Mouse (Mus musculus): Measurements from ENCODE around the gene Pard3. TPM values are rescaled to one million over a fixed set of nuclear protein-coding genes. Genes with fewer than 3 reads are reported as not detected.

Pard3 gene
- polyA plus RNA-seq, 1 experiment from 2014 or later: 16.1 TPM

DNA sequence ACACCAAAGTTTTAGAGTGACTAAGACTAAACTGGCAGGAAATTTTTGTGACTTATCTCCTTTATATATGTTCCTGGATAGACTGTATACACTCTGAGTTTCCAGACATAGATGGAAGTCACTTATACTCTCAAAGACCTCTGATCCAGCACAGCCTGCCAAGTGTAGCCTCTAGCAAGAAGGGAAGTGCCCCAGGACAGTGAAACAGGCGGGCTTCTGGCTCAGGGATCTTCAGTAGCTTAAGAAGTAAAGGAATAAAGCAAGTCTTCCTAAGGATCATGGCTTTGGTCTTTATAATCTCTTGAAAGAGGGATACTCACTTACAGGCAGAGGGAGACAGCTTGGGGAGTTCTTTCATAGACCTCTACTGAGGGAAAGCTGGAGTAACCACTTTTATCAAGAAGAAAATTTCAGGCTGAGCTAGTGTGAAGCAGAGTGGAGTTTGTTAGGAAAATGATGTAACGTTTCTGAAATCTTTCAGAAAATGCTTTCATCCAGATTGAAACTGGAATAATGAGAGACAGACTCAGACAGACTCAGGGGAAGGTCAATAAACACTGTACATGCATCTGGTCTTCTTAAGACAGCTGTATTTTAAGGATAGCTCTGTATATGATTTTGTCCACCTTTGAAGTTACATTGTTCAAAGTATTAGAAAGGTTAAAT, 205.5 kb downstream of the Pard3 start:
- no peak for ATAC-seq (ENCODE audit: low FRiP score)
- WGBS: 67% methylated on average over 2 of the region's 2 CpGs
- Histone ChIP-seq H3K4me1 (peaks cover 24% of the 10 kb centered on the region), H3K9me3 (replicated peaks) (no peaks in the 10 kb centered on the region), H3K9ac (replicated peaks) (no peak overlapping the region), H3K4me3 (replicated peaks) (no peak overlapping the region), H3K27ac (replicated peaks) (no peak overlapping the region), H3K36me3 (no peaks in the 10 kb centered on the region), H3K4me2 (no peak overlapping the region), H3K27me3 (replicated peaks) (no peaks in the 10 kb centered on the region)

DNA sequence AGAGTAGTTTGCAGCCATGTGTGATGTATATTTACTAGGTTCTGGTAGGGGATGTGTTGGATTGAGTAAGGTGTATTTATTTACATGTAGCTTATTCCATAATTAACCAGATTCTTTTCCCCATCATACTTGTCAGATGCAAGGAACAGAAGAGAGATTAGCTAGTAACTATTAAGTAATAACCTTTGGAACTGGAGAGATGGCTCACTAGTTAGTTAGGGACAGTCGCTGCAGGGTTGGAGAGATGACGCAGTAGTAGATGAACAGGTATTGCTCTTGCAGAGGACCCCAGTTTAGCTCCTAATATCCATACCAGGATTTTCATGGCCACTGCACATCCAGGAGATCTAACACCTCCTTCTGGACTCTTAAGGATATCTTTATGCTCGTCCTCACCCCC, 207.5 kb downstream of the Pard3 start:
- H3K27ac ChIP-seq (replicated peaks): no peak overlapping the region
- 94% methylated on average over 3 of the region's 3 CpGs for WGBS
- H3K9ac ChIP-seq (replicated peaks): no peak overlapping the region
- H3K4me2 ChIP-seq: no peak overlapping the region
- no peaks in the 10 kb centered on the region for H3K9me3 ChIP-seq (replicated peaks)
- peaks cover 24% of the 10 kb centered on the region for H3K4me1 ChIP-seq
- no peaks in the 10 kb centered on the region for H3K36me3 ChIP-seq
- H3K27me3 ChIP-seq (replicated peaks): no peaks in the 10 kb centered on the region
- no peak overlapping the region for H3K4me3 ChIP-seq (replicated peaks)
- no peak for ATAC-seq (ENCODE audit: low FRiP score)

DNA sequence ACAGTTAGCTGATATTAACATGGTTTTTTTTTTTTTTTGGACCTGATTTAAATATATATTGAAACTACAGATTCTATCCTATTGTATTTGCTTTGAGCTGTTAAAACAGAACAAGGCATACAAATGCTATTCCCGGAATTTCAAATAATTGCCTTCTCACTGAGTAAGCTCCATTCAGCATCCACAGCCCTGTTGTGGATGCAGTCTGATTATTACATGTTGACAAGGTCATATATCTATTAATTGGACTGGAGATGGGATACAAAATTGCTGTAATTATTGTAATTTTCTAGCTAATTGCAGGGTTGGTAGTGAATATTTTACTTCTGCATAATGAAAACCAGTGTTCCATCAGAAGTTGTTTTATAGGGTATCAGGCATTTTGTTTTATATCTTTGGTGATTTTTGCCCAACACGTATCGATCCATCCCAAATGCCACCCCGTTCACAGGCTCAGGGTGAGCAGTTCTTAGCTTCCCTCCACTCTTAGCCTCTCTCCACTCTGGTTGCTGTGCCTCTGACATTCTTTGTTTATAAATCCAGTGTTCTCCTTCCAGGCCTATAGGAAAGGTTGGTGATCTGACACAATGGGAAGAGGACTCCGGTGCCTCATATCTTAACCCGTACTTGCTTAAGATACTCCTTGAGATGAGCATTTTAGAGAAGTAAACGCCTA, 216.7 kb downstream of the Pard3 start:
- peak overlapping the region; percentile 41 for H3K27ac ChIP-seq (replicated peaks)
- no peak overlapping the region for H3K4me2 ChIP-seq
- WGBS: 54% methylated on average over 7 of the region's 7 CpGs
- H3K9ac ChIP-seq (replicated peaks): no peak overlapping the region
- no peaks in the 10 kb centered on the region for H3K36me3 ChIP-seq
- H3K9me3 ChIP-seq (replicated peaks): no peaks in the 10 kb centered on the region
- peaks cover 9% of the 10 kb centered on the region for H3K4me1 ChIP-seq
- H3K4me3 ChIP-seq (replicated peaks): no peak overlapping the region
- H3K27me3 ChIP-seq (replicated peaks): no peaks in the 10 kb centered on the region
- no peak for ATAC-seq (ENCODE audit: low FRiP score)

DNA sequence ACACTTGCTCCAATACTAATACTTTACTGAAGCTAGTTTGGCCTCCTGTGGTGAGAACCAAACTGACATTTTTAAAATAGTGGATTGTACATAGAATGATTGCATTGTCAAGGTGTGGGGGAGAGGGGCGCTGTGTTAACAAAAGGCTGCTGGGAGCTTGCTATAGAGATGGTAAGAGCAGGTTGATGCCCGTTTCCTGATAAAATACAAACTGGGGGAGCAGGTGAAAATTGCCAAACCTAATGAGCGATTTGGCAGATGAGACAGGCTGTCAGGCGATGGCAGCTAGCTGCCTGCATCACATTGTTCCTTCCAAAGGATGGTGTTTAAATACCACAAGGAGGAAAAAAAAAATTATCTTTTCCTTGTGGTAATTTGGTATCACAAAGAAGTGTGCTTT, 217.3 kb downstream of the Pard3 start:
- H3K9me3 ChIP-seq (replicated peaks): no peaks in the 10 kb centered on the region
- H3K4me1 ChIP-seq: peaks cover 9% of the 10 kb centered on the region
- no peaks in the 10 kb centered on the region for H3K36me3 ChIP-seq
- no peaks in the 10 kb centered on the region for H3K27me3 ChIP-seq (replicated peaks)
- no peak overlapping the region for H3K4me3 ChIP-seq (replicated peaks)
- ATAC-seq (ENCODE audit: low FRiP score): no peak
- H3K27ac ChIP-seq (replicated peaks): peak overlapping the region; percentile 41
- H3K9ac ChIP-seq (replicated peaks): no peak overlapping the region
- WGBS: 47% methylated on average over 4 of the region's 4 CpGs
- no peak overlapping the region for H3K4me2 ChIP-seq

DNA sequence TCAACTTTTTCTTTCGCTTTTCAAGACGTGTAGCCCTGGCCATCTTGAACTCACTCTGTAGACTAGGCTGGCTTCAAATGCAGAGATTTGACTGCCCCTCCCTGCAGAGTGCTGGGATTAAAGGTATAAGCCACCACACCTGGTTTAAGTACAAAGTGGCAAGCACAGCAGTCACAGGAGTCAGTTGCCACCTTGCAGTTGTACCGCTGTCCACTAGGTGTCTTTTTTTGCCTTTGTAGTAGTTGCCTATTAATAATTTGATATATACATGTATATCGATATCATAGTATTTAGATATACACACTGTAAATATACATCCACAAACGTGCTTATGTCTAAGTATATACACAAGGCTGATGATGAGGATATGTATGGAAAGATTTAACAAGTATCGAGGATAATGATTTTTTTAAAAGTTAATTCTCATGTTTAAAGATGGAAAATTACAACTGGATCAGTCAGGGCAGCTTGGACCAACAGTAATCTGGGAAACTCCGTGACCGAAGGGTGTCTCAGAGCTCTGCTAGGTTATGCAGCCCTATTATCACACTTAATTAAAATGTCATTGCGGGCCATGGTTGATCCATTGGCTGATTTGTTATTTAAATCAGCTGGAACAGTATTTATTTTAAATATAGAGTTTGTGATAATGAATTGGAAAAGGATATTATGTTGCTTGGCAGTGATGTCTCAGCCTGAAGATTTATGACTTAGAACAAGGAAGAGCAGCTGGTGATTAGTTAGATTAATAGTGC, 220.9 kb downstream of the Pard3 start:
- Histone ChIP-seq H3K9me3 (replicated peaks) (no peaks in the 10 kb centered on the region), H3K9ac (replicated peaks) (no peak overlapping the region), H3K27me3 (replicated peaks) (no peaks in the 10 kb centered on the region), H3K4me3 (replicated peaks) (no peak overlapping the region), H3K27ac (replicated peaks) (no peak overlapping the region), H3K36me3 (no peaks in the 10 kb centered on the region), H3K4me2 (no peak overlapping the region), H3K4me1 (peaks cover 9% of the 10 kb centered on the region)
- WGBS: 65% methylated on average over 9 of the region's 9 CpGs
- ATAC-seq (ENCODE audit: low FRiP score): no peak

DNA sequence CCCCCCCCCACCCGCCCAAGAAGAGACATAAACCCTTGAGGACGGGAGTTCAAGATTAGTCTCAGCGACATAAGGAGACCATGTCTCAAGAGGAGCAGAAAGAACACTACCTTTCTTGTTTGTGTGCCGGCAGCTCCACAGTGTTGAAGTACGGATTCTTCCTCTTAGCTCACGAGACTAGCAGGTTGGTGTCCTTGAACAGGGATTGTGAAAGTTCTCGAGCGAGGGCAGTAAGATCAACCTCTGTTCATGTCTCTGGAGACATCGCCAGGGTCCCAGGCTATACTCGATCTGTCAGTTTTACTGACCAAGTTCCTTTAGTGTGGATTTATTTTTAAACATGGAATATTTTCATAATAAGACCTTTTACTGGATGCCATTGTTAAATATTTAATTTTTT, 224.1 kb downstream of the Pard3 start:
- no peaks in the 10 kb centered on the region for H3K27me3 ChIP-seq (replicated peaks)
- no peak for ATAC-seq (ENCODE audit: low FRiP score)
- H3K9me3 ChIP-seq (replicated peaks): no peaks in the 10 kb centered on the region

DNA sequence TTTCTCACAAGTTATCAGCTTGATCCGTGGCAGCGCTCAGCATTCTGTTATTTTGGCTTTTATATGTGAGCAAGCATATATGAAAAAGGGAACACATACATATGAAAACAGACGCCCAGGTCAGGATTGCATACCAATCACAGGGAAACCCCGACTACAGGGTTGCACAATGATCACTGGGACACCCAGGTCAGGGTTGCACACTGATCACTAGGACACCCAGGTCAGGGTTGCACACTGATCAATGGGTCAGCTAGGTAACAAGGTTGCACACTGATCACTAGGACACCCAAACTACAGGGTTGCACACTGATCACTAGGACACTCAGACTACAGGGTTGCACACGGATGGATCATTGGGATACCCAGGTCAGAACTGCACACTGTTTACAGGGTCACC, 228.6 kb downstream of the Pard3 start:
- no peak overlapping the region for H3K27ac ChIP-seq (replicated peaks)
- no peaks in the 10 kb centered on the region for H3K9me3 ChIP-seq (replicated peaks)
- WGBS: 90% methylated on average over 5 of the region's 5 CpGs

More for the DNA sequence above, 224.1 kb downstream of the Pard3 start:
- Histone ChIP-seq H3K36me3 (no peaks in the 10 kb centered on the region), H3K9ac (replicated peaks) (no peak overlapping the region), H3K4me1 (peaks cover 3% of the 10 kb centered on the region; the same call in 1 of the 2 replicates), H3K4me3 (replicated peaks) (no peak overlapping the region), H3K4me2 (no peak overlapping the region), H3K27ac (replicated peaks) (no peak overlapping the region)
- 90% methylated on average over 10 of the region's 10 CpGs for WGBS

DNA sequence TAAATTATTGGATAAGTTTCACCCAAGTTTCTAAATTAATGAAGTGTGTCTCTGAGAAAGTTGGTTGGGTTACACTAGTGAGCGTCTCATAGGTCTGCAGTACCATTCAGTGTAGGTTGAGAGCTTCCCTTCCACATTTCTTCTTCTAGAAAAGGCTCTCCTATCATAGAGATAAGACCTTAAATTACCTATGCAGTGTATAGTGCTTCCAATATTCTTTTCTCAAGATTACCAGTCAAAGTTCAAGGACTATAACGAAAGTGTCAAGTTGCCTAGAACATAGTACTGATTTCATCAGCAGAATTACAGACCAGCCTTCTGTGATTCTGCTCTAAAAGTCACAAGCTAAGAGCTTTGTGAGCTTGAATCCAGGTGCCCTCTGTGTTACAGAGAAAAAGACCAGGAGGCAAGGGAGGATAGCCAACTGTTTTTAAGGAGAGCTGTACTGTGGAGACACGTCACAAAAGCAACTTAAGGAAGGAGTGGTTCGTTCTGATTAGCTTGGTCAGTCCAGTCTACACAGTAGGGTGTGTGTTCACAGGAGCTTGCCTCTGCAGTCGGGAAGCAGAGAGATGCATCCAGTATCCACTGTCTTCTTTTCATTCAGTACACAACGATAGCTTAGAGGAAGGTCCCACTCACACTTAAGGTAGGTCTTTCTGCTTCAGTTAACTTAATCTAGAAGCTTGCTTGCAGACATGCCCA, 229.5 kb downstream of the Pard3 start:
- Histone ChIP-seq H3K4me3 (replicated peaks) (no peak overlapping the region), H3K9me3 (replicated peaks) (no peaks in the 10 kb centered on the region), H3K36me3 (no peaks in the 10 kb centered on the region), H3K27me3 (replicated peaks) (no peaks in the 10 kb centered on the region), H3K9ac (replicated peaks) (no peak overlapping the region), H3K4me2 (no peak overlapping the region), H3K4me1 (peaks cover 12% of the 10 kb centered on the region), H3K27ac (replicated peaks) (no peak overlapping the region)
- WGBS: 78% methylated on average over 6 of the region's 6 CpGs
- no peak for ATAC-seq (ENCODE audit: low FRiP score)

More for the DNA sequence above, 228.6 kb downstream of the Pard3 start:
- Histone ChIP-seq H3K4me1 (peaks cover 12% of the 10 kb centered on the region), H3K9ac (replicated peaks) (no peak overlapping the region), H3K27me3 (replicated peaks) (no peaks in the 10 kb centered on the region), H3K4me3 (replicated peaks) (no peak overlapping the region), H3K36me3 (no peaks in the 10 kb centered on the region), H3K4me2 (no peak overlapping the region)
- no peak for ATAC-seq (ENCODE audit: low FRiP score)

DNA sequence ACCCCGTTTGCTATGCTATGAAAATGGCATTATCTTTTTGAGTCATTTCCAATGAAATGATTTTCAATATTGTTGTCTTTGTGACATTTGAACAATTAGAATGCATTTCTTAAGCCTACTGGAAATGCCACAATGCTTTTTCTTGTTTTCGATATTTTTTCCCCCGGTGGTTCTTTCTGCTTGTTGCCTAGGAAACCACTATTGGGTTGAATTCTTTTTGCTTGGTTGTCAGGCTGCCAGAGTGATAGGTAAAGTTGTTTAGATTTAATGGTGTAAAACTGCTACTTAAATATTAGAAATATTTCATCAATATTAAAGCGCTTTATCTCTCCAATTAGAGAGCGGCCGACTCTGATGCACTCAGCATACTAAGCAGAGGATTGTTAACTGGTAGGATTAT, 230.4 kb downstream of the Pard3 start:
- H3K36me3 ChIP-seq: no peaks in the 10 kb centered on the region
- H3K4me1 ChIP-seq: peaks cover 12% of the 10 kb centered on the region
- H3K9ac ChIP-seq (replicated peaks): no peak overlapping the region
- no peak overlapping the region for H3K4me2 ChIP-seq
- H3K27ac ChIP-seq (replicated peaks): no peak overlapping the region
- ATAC-seq (ENCODE audit: low FRiP score): no peak
- H3K27me3 ChIP-seq (replicated peaks): no peaks in the 10 kb centered on the region
- no peaks in the 10 kb centered on the region for H3K9me3 ChIP-seq (replicated peaks)
- WGBS: 58% methylated on average over 6 of the region's 6 CpGs
- no peak overlapping the region for H3K4me3 ChIP-seq (replicated peaks)

DNA sequence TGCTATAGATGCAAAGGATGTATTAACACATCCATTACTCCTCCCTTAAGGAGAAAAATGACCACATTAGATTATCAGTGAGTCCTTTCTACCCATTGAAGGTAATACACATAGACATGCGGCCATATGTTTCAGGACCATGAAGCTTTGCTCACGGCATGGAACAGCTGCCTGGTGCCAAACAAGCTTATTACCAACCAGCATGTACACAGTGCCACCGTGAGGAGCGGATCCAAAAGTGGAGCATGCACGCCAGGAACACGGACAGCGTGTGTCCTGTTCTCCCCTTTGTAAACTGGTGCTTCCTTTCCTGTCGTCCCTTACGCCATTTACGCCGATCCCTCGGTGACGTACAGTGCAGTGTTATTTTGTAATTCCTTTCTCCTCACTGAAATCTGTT, 232.2 kb downstream of the Pard3 start:
- WGBS: 84% methylated on average over 13 of the region's 13 CpGs
- H3K27me3 ChIP-seq (replicated peaks): no peaks in the 10 kb centered on the region
- H3K9ac ChIP-seq (replicated peaks): no peak overlapping the region
- ATAC-seq (ENCODE audit: low FRiP score): no peak
- H3K36me3 ChIP-seq: no peaks in the 10 kb centered on the region
- H3K4me2 ChIP-seq: no peak overlapping the region
- H3K4me1 ChIP-seq: peaks cover 15% of the 10 kb centered on the region
- H3K27ac ChIP-seq (replicated peaks): 0 out of 2 replicates have a peak overlapping the region, but pooled peaks have one; percentile 18
- H3K4me3 ChIP-seq (replicated peaks): no peak overlapping the region
- no peaks in the 10 kb centered on the region for H3K9me3 ChIP-seq (replicated peaks)

DNA sequence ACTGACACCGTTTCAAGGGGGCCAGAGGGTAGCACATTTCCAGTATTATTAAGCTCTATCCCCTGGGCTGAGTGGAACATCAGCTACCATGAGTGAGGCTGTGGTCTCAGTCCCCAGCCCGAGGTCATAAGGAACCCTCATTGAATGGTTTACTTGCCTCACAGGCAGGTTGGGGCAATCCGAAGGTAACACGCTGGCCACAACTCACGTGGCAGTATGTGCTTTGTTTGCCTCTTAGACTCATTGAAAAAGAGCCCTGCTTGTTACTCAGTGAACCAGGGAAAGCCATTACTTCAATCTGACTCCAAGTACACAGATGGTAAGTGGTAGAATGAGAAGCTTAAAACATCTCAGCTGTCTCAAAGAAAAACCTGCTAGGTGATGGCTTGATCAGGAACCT, 236.8 kb downstream of the Pard3 start:
- Histone ChIP-seq H3K27me3 (replicated peaks) (no peaks in the 10 kb centered on the region), H3K4me2 (no peak overlapping the region), H3K36me3 (no peaks in the 10 kb centered on the region), H3K4me3 (replicated peaks) (no peak overlapping the region), H3K9ac (replicated peaks) (no peak overlapping the region), H3K27ac (replicated peaks) (no peak overlapping the region), H3K4me1 (peaks cover 12% of the 10 kb centered on the region; the same call in 1 of the 2 replicates), H3K9me3 (replicated peaks) (no peaks in the 10 kb centered on the region)
- ATAC-seq (ENCODE audit: low FRiP score): no peak
- WGBS: 85% methylated on average over 5 of the region's 5 CpGs
